Mouse (Mus musculus) limb, embryonic 14.5 days (tissue): ENCODE measurements around the gene Rab3il1. TPM values are rescaled to one million over a fixed set of nuclear protein-coding genes. Genes with fewer than 3 reads are reported as not detected.

Experiments used
- ATAC-seq: fragments of 200-750 bp; cut with Nextera tagmentation; 2 replicates; pipeline ENCODE4 v1.8.0; 2017; ENCODE audit warnings: low read depth, moderate number of reproducible peaks, moderate TSS enrichment; ENCODE audit not compliant: low FRiP score
- DNase-seq: peaks from one replicate; pipeline ENCODE4 v3.0.0-alpha.2; 2015; ENCODE audit warnings: low spot score
- H3K27ac ChIP-seq: fragments of 300-500 bp; sonication (generic); replicated peaks from 2 replicates; pipeline ENCODE4 v1.5.1; 2014; ENCODE audit warnings: low read depth, mild to moderate bottlenecking, low read length, moderate library complexity, mixed read lengths
- H3K27me3 ChIP-seq: fragments of 300-500 bp; sonication (generic); 2 replicates; pipeline ENCODE4 v1.6.1; 2014; ENCODE audit warnings: low read length, mixed read lengths; ENCODE audit not compliant: control insufficient read depth, insufficient read depth
- H3K36me3 ChIP-seq: fragments of 300-500 bp; sonication (generic); 2 replicates; pipeline ENCODE4 v1.6.1; 2014; ENCODE audit warnings: mild to moderate bottlenecking, low read length, moderate library complexity, mixed read lengths; ENCODE audit not compliant: control insufficient read depth, insufficient read depth
- H3K4me1 ChIP-seq: fragments of 300-500 bp; sonication (generic); 2 replicates; pipeline ENCODE4 v1.6.1; 2014; ENCODE audit warnings: antibody characterized with exemption, low read length, mixed read lengths; ENCODE audit not compliant: control insufficient read depth, insufficient read depth
- H3K4me2 ChIP-seq: fragments of 300-500 bp; sonication (generic); replicated peaks from 2 replicates; pipeline ENCODE4 v1.6.1; 2014; ENCODE audit warnings: low read depth, mild to moderate bottlenecking, low read length, moderate library complexity; ENCODE audit not compliant: severe bottlenecking
- H3K4me3 ChIP-seq: fragments of 300-500 bp; sonication (generic); replicated peaks from 2 replicates; pipeline ENCODE4 v1.5.1; 2014; ENCODE audit warnings: low read length
- H3K9ac ChIP-seq: fragments of 300-500 bp; sonication (generic); 2 replicates; pipeline ENCODE4 v1.6.1; 2014; ENCODE audit warnings: mild to moderate bottlenecking, low read depth, low read length, moderate library complexity; ENCODE audit not compliant: severe bottlenecking
- H3K9me3 ChIP-seq: fragments of 300-500 bp; sonication (generic); 2 replicates; pipeline ENCODE4 v1.6.1; 2016; ENCODE audit warnings: low read length; ENCODE audit not compliant: control insufficient read depth
- POLR2A ChIP-seq: fragments of 200-500 bp; IDR thresholded peaks from 2 replicates; pipeline ENCODE4 v1.8.0; 2012; ENCODE audit warnings: inconsistent platforms, mild to moderate bottlenecking, moderate library complexity, borderline replicate concordance; ENCODE audit not compliant: insufficient read depth, insufficient read length; ENCODE audit errors: extremely low read depth
- WGBS: fragments of 180-500 bp; shearing (Covaris S2); extraction: QIAGEN DNeasy Blood & Tissue Kit; methylation state at CpG from one replicate; pipeline ENCODE4 v1.1.7; 2014; 5-methylcytosine and 5-hydroxymethylcytosine counted together
- polyA plus RNA-seq, 2 experiments: library from polyadenylated mRNA; depleted of rRNA in 1 of 2; stranded (reverse) in 1 of 2; unstranded in 1 of 2; fragments of >200 nt; fragmentation: Nextera tagmentation in 1 of 2; extraction: Ambion mirVana in 1 of 2; gene quantifications; 2 replicates each; pipeline versions ENCODE4 v1.2.1 to v1.2.3; 2012 to 2014

Gene Rab3il1
- polyA plus RNA-seq, 2 experiments, result 36.1 to 43.9 TPM

DNA sequence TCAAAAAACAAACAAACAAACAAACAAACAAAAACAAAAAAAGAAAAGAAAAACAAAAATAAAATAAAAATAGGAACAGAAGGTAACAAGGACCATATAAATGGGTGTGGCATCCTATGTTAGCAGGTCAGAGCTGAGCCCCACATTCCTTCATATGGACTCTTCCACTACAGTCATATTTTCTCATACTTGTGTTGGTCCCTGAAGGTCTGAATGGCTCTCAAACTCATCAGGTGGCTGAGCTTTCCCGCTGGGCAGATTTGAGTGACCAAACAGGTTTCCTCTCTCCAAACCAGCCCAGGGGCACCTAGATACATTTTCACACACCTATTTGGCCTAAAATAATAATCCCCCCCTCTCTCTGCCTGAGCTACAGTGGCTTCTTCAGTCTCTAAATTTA lies 9.9 kb downstream of the Rab3il1 start:
- Histone ChIP-seq H3K4me3 (no peak overlapping the region), H3K36me3 (no peaks in the 10 kb centered on the region), H3K27ac (no peak overlapping the region), H3K4me2 (no peak overlapping the region), H3K9me3 (no peaks in the 10 kb centered on the region), H3K27me3 (no peaks in the 10 kb centered on the region), H3K4me1 (peaks cover 29% of the 10 kb centered on the region), H3K9ac (no peak overlapping the region)
- 76% methylated on average over 1 of the region's 1 CpGs for WGBS
- TF ChIP-seq POLR2A, result no peak
- DNase-seq, result no peak
- no peak for ATAC-seq

DNA sequence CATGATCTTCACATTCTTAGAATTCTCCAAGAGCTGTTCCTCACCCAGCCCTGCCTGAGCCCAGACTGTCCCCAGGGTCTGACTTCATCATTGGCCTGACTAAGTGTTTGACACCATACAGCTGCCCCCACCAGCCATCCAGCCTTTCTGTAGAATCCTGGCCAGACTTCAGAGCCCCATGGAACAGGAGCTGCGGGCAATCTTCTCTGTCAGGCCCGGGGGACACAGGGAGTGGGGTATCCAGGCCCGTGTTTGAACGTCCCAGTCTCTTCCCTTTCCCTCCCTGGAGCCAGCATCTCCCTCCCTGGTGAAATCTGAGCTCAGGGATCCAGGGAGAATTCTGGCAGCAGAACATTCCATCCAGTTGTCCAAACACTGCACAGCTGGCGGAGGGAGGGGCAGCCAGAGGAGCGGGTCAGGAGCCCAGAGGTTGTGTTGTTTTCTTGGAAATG lies 11.4 kb downstream of the Rab3il1 start:
- peak overlapping the region; percentile 4; the same call in 1 of the 2 replicates for H3K9ac ChIP-seq
- no peaks in the 10 kb centered on the region for H3K27me3 ChIP-seq
- WGBS, result 7% methylated on average over 6 of the region's 6 CpGs
- peak; percentile 70 for DNase-seq
- peak overlapping the region; percentile 87 for H3K27ac ChIP-seq
- peak overlapping the region; percentile 10; the same call in 1 of the 2 replicates for H3K4me2 ChIP-seq
- ATAC-seq, result peak; percentile 60
- no peaks in the 10 kb centered on the region for H3K9me3 ChIP-seq
- H3K4me3 ChIP-seq, result no peak overlapping the region
- no peaks in the 10 kb centered on the region for H3K36me3 ChIP-seq
- peaks cover 34% of the 10 kb centered on the region for H3K4me1 ChIP-seq
- TF ChIP-seq POLR2A, result no peak

DNA sequence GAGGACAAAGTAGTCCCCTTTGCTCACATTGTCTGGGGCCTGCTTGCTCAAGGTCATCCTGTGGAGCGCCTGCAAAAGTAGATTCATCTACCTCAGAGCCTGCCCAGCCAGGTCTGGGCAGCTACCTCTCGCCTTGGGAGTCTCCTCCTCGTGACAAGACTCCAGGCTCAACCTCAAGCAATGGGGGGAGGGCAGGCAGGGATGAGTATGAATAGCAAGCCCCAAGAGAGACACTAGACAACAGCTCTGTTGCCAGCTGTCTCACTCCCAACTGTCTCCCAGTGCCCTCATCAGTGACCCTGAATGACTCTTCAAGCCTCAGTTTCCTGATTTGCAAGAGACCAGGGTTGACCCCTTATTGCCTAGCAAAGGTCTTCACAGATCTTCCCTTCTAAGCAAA lies 11.9 kb downstream of the Rab3il1 start:
- Histone ChIP-seq H3K4me1 (peaks cover 34% of the 10 kb centered on the region), H3K36me3 (no peaks in the 10 kb centered on the region), H3K9me3 (no peaks in the 10 kb centered on the region), H3K4me3 (no peak overlapping the region), H3K9ac (peak overlapping the region; percentile 4; the same call in 1 of the 2 replicates), H3K27ac (peak overlapping the region; percentile 87), H3K27me3 (no peaks in the 10 kb centered on the region), H3K4me2 (peak overlapping the region; percentile 10; the same call in 1 of the 2 replicates)
- TF ChIP-seq POLR2A, result no peak
- DNase-seq (peak; percentile 23), ATAC-seq (peak; percentile 2; the same call in 1 of the 2 replicates)
- WGBS, result 11% methylated on average over 3 of the region's 3 CpGs

DNA sequence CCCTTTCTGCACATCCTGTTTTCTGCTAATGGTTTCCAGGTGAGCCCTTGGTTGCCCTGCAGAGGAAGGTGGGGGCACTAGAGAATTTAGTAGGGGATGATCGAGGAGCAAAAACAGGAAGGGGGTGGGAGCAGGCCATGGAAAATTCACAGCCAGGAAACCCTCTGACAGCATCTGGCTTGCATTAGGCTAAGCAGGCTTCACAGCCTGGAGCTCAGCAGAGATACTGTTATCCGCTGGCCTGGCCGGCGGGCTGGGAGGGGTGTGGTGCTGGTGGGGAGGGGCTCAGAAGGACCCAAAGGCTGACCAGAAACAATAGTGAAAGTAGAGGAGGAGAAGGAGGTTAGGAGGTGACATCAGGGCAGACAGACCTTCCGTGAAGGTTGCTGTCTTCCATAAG lies 12.4 kb downstream of the Rab3il1 start:
- 10% methylated on average over 5 of the region's 5 CpGs for WGBS
- H3K4me3 ChIP-seq, result no peak overlapping the region
- peak; percentile 56 for ATAC-seq
- no peak overlapping the region for H3K9ac ChIP-seq
- peaks cover 38% of the 10 kb centered on the region for H3K4me1 ChIP-seq
- H3K9me3 ChIP-seq, result no peaks in the 10 kb centered on the region
- DNase-seq, result peak; percentile 87
- no peak for TF ChIP-seq POLR2A
- peak overlapping the region; percentile 87 for H3K27ac ChIP-seq
- H3K36me3 ChIP-seq, result no peaks in the 10 kb centered on the region
- no peak overlapping the region for H3K4me2 ChIP-seq
- no peaks in the 10 kb centered on the region for H3K27me3 ChIP-seq

DNA sequence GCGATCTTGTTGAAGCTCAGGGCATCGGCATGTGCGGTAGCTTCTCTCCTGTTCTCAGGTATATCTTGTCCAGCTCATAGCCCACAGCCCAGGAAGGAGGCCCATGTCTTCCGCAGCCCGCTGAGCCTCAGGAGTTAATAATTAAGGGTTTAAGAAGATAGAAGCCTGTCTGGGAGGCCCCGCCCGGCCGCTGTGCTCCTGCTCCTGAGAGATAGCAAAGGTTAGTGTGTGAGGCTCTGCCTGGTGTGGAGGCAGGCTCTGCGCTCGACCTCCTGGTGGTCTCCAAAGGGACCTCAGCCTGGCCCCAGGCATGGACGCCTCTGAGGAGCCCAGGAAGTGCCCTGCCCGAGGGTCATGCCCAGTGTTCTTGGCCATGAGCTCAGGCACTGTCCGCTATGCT lies 13.4 kb downstream of the Rab3il1 start:
- Histone ChIP-seq H3K9ac (0 out of 2 replicates have a peak overlapping the region, but pooled peaks have one; percentile 2), H3K36me3 (no peaks in the 10 kb centered on the region), H3K4me3 (no peak overlapping the region), H3K4me2 (no peak overlapping the region), H3K9me3 (no peaks in the 10 kb centered on the region), H3K27me3 (no peaks in the 10 kb centered on the region), H3K4me1 (peaks cover 46% of the 10 kb centered on the region), H3K27ac (no peak overlapping the region)
- ATAC-seq (no peak), DNase-seq (no peak)
- no peak for TF ChIP-seq POLR2A
- 73% methylated on average over 13 of the region's 13 CpGs for WGBS
